Mouse (Mus musculus) embryo, embryonic 10 days (tissue): Measurements from ENCODE around the gene Atxn7l3.

Source experiments
- DNase-seq: peaks from one replicate; pipeline ENCODE4 v3.0.0-alpha.2; 2015; ENCODE audit warnings: low spot score

Atxn7l3 gene

DNA sequence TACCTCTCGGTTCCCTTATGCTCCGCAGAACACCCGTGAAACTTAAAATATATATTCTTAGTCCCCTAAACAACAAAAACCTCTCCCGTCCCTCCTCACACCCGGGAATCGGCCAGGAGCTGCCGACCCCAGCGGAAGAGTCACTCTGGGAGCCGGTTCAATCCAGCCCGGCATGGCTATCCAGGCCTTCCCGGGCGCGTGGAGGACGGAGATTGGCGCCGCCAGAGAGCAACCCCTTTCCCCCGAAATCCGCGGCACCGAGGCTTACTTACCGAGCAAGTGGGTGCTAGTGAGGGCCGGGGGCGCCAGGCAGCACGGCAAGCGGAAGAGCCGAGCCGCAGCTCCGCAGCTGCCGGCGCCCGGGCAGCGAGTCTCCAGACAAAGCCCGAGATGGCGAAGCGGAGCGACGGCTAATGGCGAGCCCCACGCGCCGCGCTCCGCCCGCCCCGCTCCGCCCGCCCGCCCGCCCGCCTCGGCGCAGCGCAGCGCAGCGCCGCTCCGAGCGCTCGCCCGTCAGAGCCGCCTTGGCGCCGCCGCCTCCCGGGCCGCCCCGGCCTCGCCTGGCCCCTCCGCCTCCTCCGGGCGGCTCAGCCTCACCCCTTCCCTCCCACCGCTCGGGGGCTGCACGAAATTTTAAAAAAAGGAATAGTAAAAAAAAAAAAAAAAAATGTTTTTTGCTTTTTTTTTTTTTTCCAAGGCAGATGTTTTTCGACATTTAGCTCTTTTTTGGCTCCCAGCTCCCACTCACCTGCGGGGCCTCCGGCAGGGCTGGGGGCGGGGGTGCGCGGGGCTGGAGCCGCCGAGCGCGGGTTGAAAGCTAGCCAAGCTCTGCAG is 22.4 kb upstream of the Atxn7l3 start:
- DNase-seq: peak; percentile 44

DNA sequence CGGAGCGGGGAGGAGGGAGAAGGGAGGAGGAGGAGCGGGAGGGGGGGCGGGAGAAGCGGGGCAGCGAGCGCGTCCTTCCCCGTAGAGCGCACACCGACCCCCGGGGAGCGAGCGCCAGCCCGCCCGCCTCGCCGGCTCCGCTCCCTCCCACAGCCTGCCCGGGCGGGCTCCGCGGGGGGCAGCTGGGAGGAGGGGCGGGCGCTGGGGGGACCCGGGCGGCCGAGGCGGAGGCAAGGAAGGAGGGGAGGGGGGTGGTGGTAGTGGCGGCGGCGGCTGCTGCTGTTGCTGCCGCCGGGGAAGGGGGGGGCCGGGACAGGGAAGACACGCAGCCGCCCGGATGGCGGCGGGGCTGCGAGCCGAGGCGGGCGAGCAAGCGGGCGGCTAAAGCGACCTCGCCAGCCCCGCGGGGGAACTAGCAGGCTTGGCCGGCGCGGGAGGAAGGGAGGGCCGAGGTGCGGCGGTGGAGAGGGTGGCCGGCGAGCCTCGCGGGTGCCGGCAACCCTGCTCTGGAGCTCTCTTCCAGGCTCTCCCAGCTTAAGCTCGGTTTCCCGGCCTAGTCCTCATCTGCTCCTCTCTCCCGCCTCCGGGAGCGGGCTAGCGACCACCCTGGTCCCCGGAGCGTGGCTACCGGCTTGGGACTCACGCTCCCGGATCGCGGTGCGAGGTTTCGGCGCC is 21.6 kb upstream of the Atxn7l3 start:
- peak; percentile 80 for DNase-seq

DNA sequence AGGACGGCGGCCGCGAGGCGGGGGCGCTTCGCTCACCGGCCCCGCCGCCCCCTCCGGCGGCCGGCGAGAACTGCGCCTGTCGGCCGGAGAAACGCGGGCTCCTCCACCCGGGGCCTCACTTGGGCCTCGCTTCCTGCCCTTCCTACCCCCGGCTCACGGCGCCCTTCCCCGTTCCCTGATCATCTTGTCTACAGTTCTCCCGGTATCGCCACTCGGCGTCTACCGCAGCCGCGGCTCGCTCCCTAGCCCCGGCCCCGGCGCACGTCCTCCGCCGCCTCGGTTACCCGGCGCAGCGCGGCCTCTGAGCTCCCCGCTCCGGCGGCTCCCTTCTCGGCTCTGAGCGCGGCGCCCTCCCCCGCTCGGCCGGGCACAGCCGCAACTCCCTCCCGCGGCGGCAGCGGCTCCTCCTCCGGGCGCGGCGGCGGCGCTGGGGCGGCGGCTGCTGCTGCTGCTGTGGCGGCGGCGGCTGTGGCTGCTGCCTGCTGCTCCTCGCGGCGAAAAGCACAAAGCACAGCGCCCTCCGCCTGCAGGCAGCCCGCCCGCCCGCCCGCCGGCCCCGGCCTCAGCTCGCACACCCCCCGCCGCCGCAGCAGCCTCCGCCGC is 21.0 kb upstream of the Atxn7l3 start:
- peak; percentile 49 for DNase-seq

DNA sequence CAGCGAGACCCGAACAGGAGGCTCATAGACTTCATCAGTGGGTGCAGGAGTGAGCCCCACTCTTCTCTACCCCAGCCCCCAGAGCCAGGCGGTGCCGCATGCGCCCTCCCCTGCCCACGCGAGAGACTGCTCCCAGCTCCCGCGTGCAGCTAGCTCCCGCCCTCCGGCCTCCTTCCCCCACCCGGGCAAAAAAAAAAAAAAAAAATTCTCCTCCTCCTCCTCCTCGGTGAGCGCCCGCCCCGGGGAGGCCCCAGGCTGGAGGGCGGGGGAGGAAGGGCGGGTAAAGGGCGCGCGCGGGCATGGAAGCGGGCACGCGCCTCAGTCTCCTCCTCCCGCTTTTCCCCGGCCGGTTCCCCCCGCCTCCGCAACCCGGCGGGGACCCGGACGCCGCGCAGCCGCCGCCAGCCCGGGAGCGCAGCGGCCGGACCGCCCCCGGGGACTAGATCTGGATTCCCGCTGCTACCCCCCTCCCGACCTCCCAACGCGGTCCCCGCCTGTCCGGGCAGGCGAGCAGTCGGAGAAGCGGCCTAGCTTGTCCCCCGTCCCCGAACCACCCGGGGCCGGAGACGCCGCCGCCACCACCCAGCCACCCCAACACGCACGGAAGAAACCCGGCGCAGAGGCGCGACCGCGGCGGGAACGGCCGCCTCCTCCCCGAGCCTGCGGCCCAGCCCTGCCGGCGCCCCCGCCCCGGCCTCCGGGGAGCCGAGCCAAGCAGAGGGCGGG is 20.3 kb upstream of the Atxn7l3 start:
- peak; percentile 90 for DNase-seq

DNA sequence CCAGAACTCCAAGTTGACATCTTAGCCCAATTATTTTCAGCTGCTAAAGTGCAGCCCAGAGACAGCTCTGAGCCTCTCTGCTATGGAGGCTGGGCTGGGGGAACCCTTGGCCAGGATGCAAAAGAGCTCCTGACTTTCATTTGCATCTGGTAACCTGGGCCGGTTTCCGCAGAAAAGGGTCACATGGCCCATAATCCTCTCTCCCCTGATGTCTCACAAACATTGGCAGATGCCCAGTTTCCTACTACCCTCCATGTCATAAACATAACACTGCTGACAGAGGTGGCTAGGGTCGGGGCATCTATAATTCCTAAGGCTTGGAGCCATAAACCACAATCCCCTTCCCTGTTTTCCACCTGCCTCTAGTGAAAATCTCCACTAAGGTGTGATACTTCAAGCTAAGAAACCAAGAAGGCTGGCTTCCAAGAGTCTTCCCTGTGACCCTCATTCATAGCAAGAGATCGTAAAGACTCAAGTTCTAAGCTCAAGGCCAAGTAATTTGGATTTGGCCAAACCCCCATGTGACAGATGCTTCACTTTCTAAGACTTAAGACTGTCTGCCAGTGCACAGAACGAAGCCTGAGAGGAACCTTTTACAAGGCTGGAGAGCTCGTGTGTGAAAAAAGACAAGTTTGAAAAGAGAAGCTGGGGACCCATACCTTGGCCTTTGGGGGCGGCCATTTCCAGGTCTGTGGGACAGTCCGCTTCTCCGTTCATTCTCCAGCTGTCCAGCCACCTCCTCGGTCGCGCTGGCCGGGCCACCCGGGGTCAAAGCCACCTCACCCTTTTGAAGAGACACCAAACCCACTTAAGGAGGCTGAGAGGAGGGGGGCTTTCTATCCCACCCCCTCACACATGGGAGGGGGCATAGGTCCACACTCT is 19.5 kb upstream of the Atxn7l3 start:
- no peak for DNase-seq

DNA sequence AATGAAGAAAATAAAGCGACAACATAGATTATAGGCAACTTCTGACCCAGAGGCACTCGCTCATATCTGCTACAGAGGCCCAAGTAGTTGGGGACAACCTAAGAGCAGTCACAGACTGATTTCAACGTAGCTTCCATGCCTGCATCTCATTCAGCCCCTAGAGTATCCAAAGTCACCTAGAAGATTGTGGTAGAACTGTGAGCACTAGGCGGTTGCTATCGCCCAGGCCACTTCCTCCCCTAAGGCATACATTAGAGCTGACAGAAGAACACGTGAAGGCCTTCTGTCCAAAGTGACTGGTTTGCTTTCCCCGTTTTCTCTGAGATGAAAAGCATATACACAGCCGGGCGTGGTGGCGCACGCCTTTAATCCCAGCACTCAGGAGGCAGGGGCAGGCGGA is 17.9 kb upstream of the Atxn7l3 start:
- no peak for DNase-seq

DNA sequence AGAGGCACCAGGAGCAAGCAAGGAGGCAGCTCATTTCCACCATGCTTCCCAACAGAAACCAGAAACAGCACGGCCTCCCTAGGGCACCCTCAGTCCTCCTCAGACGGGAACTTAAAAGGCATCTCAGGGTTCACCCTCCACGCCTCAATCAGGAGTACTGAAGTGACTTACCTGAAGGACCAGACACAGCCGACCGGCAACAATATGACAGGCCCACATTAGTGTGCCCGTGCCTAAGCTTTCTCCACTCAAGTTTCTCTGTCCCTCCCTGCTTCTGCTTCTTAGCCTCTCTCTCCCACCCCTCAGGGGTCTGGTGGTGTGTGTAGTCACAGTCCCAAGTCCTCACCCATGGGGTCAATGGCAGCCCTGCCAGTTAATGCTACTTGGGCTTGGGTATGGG is 16.2 kb upstream of the Atxn7l3 start:
- DNase-seq: no peak

DNA sequence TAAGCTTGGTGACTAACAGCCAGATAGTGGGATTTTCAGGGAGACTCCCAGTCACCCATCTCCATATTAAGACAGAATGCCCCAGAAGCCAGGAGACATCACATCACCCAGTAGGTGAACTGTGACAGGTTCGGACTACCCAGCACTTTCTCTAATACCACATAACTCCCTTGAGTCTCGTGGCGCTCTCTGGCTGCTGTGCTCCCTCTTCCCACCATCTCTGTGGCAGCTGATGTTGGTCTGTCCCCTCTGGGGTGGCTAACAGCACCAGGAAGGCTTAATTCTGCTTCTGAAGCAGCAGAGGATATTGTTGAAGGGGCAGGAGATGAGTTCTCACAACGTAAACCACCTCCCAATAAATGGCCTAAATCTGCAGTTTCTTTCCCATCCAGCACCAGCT is 15.5 kb upstream of the Atxn7l3 start:
- DNase-seq: no peak

DNA sequence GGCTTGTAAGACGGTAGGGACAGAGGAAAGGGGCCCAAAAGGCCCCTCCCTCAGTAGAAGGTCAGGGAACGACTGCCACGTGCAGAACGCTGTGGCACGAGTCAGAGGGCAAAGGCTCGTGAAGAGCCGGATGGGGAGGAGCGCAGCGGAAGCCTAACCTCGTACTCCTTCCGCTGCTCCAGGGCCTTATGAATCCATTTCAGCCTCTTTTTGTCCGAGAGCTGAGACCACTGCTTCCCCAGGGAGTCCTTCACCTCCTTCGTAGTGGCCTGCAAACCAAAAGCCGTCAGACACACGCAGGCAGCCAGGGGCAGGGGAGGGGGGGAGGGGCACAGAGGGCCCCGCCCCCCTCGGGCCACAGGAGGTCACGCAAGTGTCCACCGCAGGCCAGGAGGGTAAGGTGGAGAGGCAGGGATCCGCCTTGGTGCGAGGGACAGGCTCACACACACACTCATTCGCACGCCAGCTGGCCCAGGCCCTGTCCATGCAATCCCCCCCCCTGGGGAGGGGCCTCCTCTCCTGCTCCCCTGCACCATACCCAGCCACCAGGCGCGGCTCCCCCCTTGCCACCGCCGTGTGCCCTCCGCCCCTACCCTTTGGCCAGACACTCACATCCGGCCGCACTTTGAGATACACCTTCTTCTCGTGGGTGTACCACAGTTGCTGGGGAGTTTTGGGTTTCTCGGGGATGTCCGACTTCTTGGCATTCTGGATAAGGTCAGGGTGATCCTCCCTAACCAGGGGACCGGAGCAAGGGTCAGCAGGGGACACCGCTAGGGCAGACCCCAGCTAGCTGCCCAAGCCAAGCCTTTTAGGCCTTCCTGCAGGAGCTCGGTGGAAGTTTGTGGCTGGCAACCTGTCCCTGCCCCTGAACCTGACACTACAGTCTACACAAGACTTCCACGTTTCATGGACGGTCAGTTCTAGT is 14.6 kb upstream of the Atxn7l3 start:
- peak; percentile 47 for DNase-seq

DNA sequence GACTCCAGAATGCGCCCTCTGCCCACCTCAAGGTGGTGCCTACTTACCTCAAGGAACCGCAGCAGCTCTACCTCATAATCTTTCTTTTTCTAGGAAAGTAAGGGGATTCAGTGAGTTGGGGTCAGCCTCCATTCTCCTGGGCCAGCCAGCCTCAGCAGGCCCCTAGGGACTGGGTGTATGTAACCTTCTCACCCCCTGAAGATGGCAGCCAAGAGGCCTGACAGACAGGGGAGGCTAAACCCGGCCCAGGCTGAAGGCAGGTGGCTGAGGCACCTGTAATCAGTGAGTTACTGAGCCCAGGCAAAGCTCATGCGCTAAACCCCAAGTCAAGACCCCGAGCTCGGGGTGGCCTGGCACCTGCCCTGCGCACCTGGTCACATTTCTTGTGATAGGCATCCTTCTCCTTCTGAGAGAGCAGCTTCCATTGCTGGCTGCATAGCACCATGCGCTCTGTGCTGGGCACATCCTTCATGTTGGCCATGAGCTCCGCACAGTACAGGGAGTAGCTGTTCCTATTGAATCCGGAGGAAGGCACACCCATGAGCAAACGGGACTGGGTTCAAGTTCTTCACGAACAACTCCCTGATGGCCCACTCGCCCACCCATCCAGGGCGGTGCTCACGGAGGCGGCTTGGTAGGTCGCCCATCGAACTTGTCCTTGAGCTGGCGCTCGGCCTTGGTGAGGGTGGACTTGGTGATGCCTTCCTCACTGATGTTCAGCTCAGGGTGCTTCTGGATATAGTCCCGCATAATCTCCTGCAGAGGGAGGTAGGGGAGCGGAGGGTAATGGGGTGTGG is 13.6 kb upstream of the Atxn7l3 start:
- no peak for DNase-seq

DNA sequence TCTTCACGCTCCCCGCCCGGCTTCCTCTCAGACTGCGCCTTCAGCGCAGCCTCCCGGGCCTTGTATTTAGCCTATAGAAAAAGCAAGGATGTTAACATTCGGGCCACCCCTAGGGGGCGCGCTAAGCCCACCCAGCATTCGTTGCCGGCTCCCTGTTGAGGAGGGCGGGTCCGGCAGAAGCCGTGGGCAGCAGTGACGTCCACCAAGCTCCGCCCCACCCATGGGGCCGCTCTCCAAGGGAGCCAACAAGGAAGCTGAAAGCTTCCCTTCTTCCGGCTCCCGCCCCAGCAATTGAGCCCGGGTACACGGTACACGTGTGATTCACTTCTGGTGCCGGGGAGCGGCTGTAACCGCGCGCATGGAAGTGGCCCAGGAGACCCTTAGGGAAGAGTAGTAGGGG is 12.5 kb upstream of the Atxn7l3 start:
- peak; percentile 97 for DNase-seq

DNA sequence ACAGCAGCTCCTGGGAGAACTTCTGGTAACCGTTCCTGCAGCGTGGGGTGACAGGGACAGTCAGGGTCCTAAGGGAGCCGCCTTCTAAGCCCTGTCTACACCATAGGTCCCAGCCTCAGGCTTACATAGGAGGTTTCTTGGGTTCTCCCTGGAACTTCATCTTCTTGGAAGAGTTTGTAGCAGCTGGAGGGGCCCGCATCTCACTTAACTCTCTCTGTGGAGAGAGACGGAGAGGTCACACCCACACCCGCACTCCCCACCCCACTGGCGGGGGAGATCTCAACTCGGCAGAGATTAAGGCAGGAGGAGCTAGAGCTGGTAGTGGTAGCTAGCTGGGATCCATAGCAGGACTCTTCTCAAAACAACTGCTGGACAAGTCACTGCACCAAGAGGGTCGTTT is 11.7 kb upstream of the Atxn7l3 start:
- no peak for DNase-seq

DNA sequence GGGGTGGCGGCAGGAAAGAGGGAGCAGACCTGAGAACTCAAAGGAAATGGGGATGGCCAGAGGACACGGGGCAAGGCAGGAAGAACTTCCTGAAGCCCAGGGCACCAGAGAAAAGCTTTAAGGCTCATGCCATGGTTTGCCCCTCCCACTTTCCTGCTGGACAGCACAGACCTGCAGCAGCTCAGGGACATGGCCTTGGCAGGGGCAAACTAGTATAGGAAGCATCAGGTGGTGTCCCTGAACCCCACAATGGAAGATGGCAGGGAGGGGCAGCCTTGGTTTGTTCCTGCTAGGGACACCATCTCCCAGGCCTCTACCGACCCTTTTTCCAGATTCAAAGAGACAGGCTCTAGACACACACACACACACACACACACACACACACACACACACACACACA is 8.9 kb upstream of the Atxn7l3 start:
- no peak for DNase-seq

DNA sequence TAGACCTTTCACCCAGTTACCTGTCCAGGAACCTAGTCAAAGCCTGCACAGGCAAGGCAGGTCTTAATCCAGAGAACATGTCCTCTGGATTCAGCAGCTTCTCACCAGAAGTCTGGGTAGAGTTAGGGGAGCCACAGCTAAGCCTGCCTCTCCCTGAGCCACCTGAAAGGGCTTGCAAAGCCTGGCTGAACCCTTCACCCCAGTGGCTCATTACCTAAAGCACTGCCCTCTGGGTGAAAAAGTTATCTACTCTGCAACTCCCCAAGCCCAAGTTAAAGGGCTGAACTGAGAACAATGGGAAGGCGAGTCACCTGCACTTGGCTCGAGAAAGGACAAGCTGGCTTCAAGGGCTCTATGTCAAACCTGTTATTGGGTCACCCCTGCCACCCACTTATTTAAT is 7.7 kb upstream of the Atxn7l3 start:
- DNase-seq: no peak

DNA sequence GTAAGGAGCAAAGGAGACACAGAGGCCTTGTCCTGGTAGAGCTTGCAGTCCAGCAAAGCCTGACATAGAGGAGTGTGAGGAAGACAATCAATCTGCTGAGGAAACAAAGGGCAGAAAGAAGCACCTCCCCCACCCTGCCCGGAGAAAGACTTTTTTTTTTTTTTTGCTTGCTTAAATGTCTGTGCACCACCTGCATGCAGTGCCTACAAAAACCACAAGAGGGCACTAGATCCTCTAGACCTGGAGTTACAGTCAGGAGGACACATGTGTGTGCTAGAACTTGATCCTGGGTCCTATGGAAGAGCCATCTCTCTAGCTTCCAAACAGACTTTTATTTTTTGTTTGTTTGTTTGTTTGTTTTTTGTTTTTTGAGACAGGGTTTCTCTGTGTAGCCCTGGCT is 3.4 kb upstream of the Atxn7l3 start:
- peak; percentile 78 for DNase-seq

DNA sequence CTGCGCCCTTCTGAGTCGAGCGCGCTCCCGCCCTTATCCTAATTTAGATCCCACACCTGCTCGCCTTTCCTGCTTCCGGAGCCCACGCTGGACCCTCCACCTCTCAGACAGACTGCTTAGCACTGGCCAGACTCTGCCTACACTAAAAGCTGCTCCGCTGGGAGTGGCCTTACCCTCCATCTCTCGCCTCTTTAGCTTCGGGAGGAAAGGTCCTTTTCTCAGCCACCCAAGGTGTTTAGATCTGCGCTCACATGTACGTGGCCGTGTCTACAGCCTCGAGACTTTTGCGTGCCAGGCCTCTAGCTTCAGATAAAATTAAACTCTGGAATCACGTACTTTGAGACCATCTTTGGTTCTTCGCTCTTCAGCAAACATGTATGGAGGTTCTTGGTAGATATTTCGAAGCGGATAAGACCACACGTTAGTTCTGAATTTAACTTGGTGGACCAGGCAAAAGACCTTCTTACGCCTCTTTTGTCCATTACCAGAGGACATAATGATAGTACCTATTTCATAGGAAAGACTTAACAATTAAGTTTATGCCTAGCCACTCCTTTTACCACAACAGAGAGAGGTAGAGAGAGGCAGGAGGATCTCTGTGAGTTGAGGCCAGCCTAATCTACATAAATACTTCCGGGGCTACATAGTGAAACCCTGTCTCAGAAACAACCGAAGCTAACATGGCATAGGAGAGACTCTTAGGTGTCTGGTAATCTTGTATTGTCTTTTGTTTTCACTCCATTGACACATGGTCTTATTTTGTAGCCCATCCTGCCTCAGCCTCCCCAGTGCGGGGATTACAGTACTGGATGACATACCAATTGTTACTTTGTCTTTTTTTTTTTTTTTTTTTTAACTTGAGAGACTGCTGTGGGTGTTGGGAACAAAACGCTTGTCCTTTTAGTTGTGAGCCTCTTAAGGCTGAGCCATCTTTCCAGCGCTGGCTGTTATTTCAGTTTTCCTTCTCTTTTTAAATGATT is 1.4 kb upstream of the Atxn7l3 start:
- DNase-seq: peak; percentile 40

DNA sequence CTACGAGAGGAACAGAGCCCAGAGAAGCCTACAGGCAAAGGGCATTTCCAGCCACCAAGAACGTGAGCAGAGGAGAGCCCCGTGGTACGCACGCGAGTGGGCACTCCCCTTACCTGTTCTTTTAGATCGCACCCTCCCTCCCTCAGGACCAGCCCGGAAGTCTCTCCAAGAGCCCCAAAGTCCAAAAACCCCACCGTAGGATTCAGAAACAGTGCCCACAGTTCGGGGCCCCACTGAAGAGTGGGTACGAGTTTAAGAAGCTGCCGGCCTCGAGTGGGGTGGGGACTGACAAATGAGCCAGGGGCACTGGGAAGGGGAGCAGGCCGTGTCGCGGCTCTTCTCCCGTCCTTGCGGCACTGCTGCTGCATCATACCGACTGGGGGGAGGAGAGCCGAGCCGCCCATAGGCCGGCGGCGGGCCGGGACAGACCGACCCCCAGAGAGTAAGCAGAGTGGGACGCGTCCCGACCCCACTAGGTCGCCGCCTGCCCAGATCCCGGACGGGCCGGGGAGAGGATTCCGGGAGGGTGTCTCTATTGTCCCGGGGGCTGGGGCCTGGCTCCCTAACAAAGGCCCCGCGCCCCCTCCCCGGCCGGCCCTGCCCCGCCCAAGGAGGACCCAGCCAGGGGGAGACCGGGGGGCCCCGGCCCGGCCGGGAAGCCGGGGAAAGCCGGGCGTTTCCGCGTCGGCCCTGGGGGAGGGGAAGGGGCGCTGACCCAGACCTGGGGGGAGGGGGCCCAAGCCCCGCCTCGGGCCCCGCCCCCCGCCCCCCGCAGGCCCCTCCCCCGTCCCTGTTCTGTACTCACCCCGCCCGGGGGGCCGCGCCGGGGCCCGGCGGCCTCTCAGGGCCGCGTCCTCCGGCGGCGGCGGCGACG is 596 bp downstream of the Atxn7l3 start:
- DNase-seq: peak; percentile 49
